Mouse (Mus musculus) A20 (cell line): ENCODE data around the gene Ccdc170.

Experiments
- DNase-seq: peaks from one replicate; pipeline ENCODE4 v3.0.0-alpha.2; 2011; ENCODE audit warnings: low read depth, low spot score

Gene Ccdc170

DNA sequence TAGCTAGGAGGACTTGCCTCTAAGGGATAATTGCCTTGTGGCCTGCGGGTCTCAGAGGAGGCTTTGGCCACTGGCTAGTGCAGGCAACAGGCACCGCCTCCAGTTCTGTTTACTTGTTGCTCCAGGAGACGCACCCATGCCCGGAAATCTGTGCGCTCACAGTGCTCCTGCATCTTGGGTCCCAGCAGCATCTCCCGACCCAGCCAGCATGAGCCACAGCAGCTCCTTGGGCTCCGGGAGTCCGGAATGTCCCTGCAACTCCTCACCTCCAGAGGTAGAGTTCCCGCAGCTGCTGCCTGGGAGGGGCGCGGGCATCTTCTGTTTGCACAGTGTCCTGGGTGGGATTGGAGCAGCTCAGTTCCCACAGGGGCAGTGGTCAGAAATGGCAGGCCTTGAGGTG lies at the start of gene Ccdc170:
Ccdc170 (plus strand) TSS at position 148 of the 400 bp plus-strand sequence.
- DNase-seq, result no peak

GRCm38 (mm10) chr10:4432996-4433755 lies 49.1 kb upstream of the Ccdc170 start:
- peak; percentile 56 for DNase-seq

DNA sequence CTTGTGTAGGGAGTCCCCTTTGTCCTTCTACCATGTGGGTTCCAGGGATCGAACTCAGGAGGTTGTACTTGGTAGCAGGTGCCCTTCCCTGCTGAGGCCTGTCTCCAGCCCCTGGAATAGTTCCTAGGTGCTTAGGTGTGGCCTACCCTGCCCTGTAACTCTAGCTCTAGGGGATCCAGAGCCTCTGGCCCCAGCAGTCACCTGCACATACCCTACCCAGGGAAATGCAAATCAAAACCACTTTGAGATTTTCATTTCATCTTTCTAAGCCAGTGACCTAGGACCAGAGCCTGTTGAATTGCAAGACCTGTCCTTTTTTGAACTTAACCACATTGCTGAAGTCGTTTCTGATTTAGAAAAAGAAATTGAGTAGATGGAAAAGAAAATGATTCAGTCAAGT lies 48.4 kb upstream of the Ccdc170 start:
- peak; percentile 71 for DNase-seq

- DNase-seq, result no peak
Observed at GRCm38 (mm10) chr10:4435416-4435815, 46.9 kb upstream of the Ccdc170 start.

DNA sequence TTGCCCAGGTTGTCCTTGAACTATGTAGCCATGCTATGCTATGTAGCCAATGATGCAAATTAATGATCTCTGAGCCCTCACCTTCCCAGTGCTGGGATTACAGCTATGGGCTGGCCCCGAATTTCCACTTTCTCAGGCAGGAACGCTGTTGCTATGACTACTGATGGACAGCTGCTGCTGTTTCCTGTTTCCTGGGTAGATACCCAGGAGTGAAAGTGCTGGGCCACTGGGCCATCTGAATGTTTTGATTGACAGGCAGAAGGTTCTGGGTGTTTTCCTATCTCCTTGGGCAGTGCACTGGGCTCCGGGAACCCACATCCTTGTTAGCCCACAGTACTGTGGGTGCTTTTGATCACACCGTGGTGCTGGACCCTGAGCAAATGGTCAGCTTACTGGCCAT lies 25.9 kb upstream of the Ccdc170 start:
- DNase-seq, result no peak

GRCm38 (mm10) chr10:4460201-4460600 lies 22.1 kb upstream of the Ccdc170 start:
- peak; percentile 17 for DNase-seq

DNA sequence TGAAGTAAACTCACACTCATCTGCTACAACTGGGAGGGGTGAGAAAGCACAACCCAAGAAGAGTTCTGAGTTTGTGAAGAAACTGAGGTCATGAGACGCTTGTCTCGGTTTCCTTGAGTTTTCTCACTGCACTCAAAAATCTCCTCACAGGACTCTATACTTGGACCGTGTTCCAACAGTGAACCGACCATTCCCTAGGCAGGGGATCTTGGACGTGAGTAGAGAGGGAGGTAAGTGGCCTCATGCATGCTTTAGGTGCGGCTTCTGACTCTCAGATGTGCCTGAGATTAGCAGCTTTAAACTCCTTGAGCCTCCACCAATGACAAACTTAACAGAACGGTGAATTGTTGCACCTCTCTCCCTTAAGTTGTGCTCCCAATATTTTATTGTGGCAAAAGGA lies 16.5 kb upstream of the Ccdc170 start:
- DNase-seq, result no peak

GRCm38 (mm10) chr10:4469406-4469805 lies 12.9 kb upstream of the Ccdc170 start:
- no peak for DNase-seq

GRCm38 (mm10) chr10:4473591-4473993 lies 8.7 kb upstream of the Ccdc170 start:
- DNase-seq, result no peak

DNA sequence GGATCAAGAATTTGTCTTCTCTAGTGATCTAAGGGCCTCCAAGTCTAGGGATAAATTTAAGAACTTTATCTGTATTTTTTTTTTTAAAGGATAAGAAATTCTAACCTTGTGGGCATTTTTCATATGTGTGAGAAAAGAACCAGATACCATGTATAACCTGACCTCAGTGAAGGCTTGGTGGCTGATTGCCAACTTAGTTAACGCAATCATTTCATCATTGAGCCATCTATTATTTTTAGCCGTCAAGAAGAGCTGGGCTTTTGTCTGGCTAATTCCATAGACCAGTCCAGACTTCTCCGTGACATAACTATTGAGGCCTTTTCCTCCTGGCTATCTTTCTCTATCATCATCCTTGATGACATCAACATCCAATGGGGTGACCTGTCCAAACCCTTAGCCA lies 6.9 kb upstream of the Ccdc170 start:
- no peak for DNase-seq

GRCm38 (mm10) chr10:4476604-4477003 lies 5.7 kb upstream of the Ccdc170 start:
- no peak for DNase-seq

GRCm38 (mm10) chr10:4480929-4481328 lies 1.4 kb upstream of the Ccdc170 start:
- DNase-seq, result no peak

DNA sequence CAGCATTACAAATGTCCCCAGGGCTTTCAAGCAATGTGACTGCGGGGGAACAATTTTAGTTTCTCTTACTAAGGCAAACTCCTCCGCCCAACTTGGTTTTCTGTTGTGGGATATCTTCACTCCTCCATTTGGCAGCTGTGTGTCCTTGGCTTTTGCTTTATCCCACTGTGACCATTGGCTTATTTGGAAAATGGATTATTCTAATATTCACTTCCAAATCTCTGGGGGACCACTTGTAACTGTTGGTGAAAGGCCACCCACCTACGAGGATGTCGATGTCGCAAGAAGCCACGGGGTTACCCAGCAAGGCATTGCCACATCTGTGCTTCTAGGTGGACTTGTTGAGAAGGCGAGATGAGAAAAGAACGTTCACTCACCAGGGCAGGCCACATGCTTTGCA lies 607 bp upstream of the Ccdc170 start:
- no peak for DNase-seq

DNA sequence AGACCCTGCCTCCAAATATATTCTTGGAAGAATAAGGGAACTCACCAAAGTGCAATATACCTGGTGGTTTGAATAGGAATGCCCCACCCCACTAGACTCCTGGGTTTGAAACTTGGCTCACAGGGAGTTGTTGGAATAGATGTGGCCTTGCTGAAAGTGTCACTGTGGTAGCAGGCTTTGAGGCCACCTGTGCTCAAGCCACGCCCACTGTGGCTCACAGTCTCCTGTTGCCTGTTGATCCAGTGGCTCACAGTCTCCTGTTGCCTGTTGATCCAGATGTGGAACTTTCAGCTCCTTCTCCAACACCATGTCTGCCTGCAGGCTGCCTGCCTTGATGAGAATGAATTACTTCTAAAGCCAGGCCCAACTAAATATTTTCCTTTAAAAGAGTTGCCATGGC lies 1.5 kb downstream of the Ccdc170 start:
- DNase-seq, result no peak

- DNase-seq, result no peak
Observed at GRCm38 (mm10) chr10:4484986-4485385, 2.7 kb downstream of the Ccdc170 start.

DNA sequence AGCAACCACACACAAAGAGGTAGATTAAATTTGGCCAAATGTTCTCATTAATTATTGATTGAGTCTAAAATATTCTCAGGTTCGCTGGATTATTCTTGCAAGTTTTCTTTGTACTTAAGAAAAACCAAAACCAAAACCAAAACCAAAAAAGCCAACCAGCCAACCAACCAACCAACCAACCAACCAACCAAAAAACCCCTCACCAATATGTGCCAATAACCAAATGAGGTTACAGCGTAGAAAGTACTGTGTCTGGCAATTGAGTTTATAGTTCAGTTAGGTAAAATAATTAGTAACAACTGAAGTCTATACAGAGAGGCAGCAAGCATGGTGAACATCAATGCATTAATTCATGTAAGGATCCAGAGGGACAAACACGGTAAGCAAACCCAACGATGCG lies 7.6 kb downstream of the Ccdc170 start:
- no peak for DNase-seq

DNA sequence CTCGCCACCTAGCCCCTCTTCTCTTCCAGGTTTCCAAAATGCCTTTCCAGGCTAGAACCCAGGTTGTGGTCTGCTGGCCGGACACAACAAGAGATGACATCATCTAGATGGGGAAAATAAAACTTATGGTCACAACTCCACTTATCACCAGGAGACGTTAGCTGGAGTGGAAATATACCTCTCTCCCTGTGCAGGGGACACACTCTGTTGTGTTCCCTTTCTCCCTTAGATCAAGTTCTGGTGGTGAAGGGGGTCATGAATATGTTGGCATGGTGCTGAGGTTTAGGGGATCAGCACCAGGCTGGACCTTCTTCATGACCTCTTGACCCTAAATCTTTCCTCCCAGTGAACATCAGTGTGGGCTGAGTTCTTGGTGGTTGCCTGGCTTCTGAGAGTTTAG lies 9.0 kb downstream of the Ccdc170 start:
- DNase-seq, result no peak

DNA sequence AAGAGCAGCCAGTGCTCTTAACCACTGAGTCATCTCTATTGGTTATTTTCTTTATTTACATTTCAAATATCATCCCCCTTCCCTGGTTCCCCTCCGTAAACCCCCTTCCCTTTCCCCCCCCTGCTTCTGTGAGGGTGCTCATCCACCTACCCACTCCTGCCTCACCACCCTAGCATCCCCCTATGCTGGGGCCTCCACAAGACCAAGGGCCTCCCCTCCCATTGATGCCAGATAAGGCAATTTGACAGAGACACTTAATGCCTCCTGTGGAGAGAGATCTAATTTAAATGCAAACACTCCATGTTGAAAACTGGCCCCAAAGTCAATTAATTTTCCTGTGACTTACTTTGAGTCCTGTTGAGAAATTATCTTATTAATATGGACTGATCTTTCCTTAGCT lies 9.7 kb downstream of the Ccdc170 start:
- no peak for DNase-seq

DNA sequence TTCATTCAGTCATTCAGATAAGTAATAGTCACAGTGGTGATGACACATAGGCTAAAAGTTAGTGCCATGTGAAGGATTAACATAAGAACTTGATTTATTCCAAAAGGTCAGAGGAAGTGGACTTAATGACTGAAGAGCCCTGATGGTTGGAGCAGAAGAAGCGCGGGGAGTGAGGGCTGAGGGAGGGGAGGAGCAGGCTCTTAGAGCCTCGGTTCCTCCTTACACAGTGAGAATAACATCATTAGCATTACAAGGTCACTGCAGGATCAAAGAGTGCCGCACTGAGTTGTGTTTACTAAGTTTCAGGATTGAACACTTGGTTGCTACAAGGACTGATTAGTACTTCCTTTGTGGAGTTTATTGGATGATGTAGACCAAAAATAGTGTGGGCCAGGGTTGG lies 10.6 kb downstream of the Ccdc170 start:
- no peak for DNase-seq

GRCm38 (mm10) chr10:4503251-4503650 lies 20.9 kb downstream of the Ccdc170 start:
- no peak for DNase-seq

DNA sequence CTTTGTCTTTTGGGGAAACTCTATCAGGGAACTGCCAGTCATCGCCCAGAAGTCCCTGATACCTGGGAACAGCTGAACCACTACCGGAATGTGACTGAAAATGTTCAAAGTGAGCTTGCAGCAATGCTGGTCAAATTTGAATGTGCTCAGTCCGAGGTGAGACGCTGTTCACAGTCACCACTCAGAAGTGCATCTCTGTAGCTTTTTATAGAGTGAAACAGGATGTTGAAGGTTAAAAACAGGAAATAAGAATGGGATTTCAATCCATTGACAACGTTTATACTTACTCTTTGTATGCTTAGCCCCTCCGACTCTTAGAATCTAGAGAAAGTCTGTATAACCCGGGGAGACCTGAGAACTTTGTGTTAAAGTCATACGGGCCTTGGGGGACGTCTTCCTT lies 30.4 kb downstream of the Ccdc170 start:
- DNase-seq, result no peak

GRCm38 (mm10) chr10:4517614-4518013 lies 35.3 kb downstream of the Ccdc170 start:
- no peak for DNase-seq

GRCm38 (mm10) chr10:4519645-4520044 lies 37.3 kb downstream of the Ccdc170 start:
- no peak for DNase-seq
